Mouse (Mus musculus) heart, embryonic 11.5 days (tissue): ENCODE measurements around the gene Kcne2. TPM values are rescaled to one million over a fixed set of nuclear protein-coding genes. Genes with fewer than 3 reads are reported as not detected.

Experiments
- ATAC-seq: fragments of 200-750 bp; cut with Nextera tagmentation; replicated peaks from 2 replicates; pipeline ENCODE4 v1.8.0; 2017; ENCODE audit warnings: moderate library complexity; ENCODE audit not compliant: insufficient number of reproducible peaks, low FRiP score, low TSS enrichment
- H3K27ac ChIP-seq: fragments of 300-500 bp; sonication (generic); 2 replicates; pipeline ENCODE4 v1.5.1; 2014; ENCODE audit warnings: mild to moderate bottlenecking, low read depth, low read length
- H3K27me3 ChIP-seq: fragments of 300-500 bp; sonication (generic); 2 replicates; pipeline ENCODE4 v1.6.1; 2014; ENCODE audit warnings: mild to moderate bottlenecking, low read length, mixed read lengths; ENCODE audit not compliant: control insufficient read depth, insufficient read depth
- H3K36me3 ChIP-seq: fragments of 300-500 bp; sonication (generic); 2 replicates; pipeline ENCODE4 v1.6.1; 2014; ENCODE audit warnings: mild to moderate bottlenecking, low read length, moderate library complexity, mixed read lengths; ENCODE audit not compliant: control insufficient read depth, insufficient read depth
- H3K4me1 ChIP-seq: fragments of 300-500 bp; sonication (generic); 2 replicates; pipeline ENCODE4 v1.6.1; 2014; ENCODE audit warnings: low read length; ENCODE audit not compliant: control insufficient read depth, insufficient read depth
- H3K4me2 ChIP-seq: fragments of 300-500 bp; sonication (generic); 2 replicates; pipeline ENCODE4 v1.6.1; 2014; ENCODE audit warnings: mild to moderate bottlenecking, moderate library complexity
- H3K4me3 ChIP-seq: fragments of 300-500 bp; sonication (generic); 2 replicates; pipeline ENCODE4 v1.5.1; 2014; ENCODE audit warnings: low read depth, low read length
- H3K9ac ChIP-seq: fragments of 300-500 bp; sonication (generic); 2 replicates; pipeline ENCODE4 v1.6.1; 2014; ENCODE audit warnings: mild to moderate bottlenecking, low read depth, low read length, moderate library complexity
- H3K9me3 ChIP-seq: fragments of 300-500 bp; sonication (generic); replicated peaks from 2 replicates; pipeline ENCODE4 v1.6.1; 2016; ENCODE audit warnings: low read length; ENCODE audit not compliant: control insufficient read depth
- WGBS: fragments of 180-500 bp; shearing (Covaris S2); extraction: QIAGEN DNeasy Blood & Tissue Kit; methylation state at CpG from one replicate; pipeline ENCODE4 v1.1.7; 2014; ENCODE audit not compliant: insufficient replicate concordance; 5-methylcytosine and 5-hydroxymethylcytosine counted together
- polyA plus RNA-seq: library from polyadenylated mRNA; unstranded; fragments of >200 nt; fragmentation: Nextera tagmentation; extraction: Ambion mirVana; gene quantifications from 2 replicates; pipeline ENCODE4 v1.2.1, GENCODE M21; 2014

Kcne2 gene
- 1.8 and 1.9 TPM in 2 replicates for polyA plus RNA-seq

- no peaks in the 10 kb centered on the region for H3K27me3 ChIP-seq
- ATAC-seq: no peak
- H3K4me3 ChIP-seq: no peak within 1 kb of the TSS
- no peak within 1 kb of the TSS for H3K4me2 ChIP-seq
- H3K36me3 ChIP-seq: no peaks in the 10 kb centered on the region
- no peaks in the 10 kb centered on the region for H3K9me3 ChIP-seq
- no peaks in the 10 kb centered on the region; the same call in 1 of the 2 replicates for H3K4me1 ChIP-seq
- 66% methylated on average over 10 of the region's 10 CpGs for WGBS
- H3K9ac ChIP-seq: no peak within 1 kb of the TSS
- H3K27ac ChIP-seq: no peak within 1 kb of the TSS
Observed at GRCm38 (mm10) chr16:92292101-92292500, at the start of gene Kcne2. Gene Kcne2, plus strand, starts transcription at chr16:92292389.

GRCm38 (mm10) chr16:92245909-92246308 is 46.3 kb upstream of the Kcne2 start:
- Histone ChIP-seq H3K4me3 (no peak overlapping the region), H3K4me2 (no peak overlapping the region), H3K9me3 (no peaks in the 10 kb centered on the region), H3K27ac (no peak overlapping the region), H3K9ac (no peak overlapping the region), H3K36me3 (no peaks in the 10 kb centered on the region), H3K4me1 (0 out of 2 replicates have a peak, but pooled peaks cover 2% of the 10 kb centered on the region), H3K27me3 (no peaks in the 10 kb centered on the region)
- WGBS: 35% methylated on average over 2 of the region's 2 CpGs
- ATAC-seq: no peak

GRCm38 (mm10) chr16:92246974-92247373 is 45.2 kb upstream of the Kcne2 start:
- ATAC-seq: no peak
- no peak overlapping the region for H3K4me2 ChIP-seq
- H3K27me3 ChIP-seq: no peaks in the 10 kb centered on the region
- H3K9me3 ChIP-seq: no peaks in the 10 kb centered on the region
- no peak overlapping the region for H3K4me3 ChIP-seq
- 0 out of 2 replicates have a peak, but pooled peaks cover 2% of the 10 kb centered on the region for H3K4me1 ChIP-seq
- 58% methylated on average over 2 of the region's 2 CpGs for WGBS
- H3K27ac ChIP-seq: no peak overlapping the region
- no peaks in the 10 kb centered on the region for H3K36me3 ChIP-seq
- no peak overlapping the region for H3K9ac ChIP-seq

GRCm38 (mm10) chr16:92247700-92248099 is 44.5 kb upstream of the Kcne2 start:
- H3K9ac ChIP-seq: no peak overlapping the region
- no peak for ATAC-seq
- H3K4me2 ChIP-seq: 0 out of 2 replicates have a peak overlapping the region, but pooled peaks have one; percentile 11
- H3K9me3 ChIP-seq: no peaks in the 10 kb centered on the region
- 49% methylated on average over 11 of the region's 11 CpGs for WGBS
- H3K27ac ChIP-seq: no peak overlapping the region
- H3K4me3 ChIP-seq: no peak overlapping the region
- no peaks in the 10 kb centered on the region for H3K27me3 ChIP-seq
- no peaks in the 10 kb centered on the region for H3K36me3 ChIP-seq
- H3K4me1 ChIP-seq: 0 out of 2 replicates have a peak, but pooled peaks cover 2% of the 10 kb centered on the region

GRCm38 (mm10) chr16:92249681-92250080 is 42.5 kb upstream of the Kcne2 start:
- 70% methylated on average over 3 of the region's 3 CpGs for WGBS

GRCm38 (mm10) chr16:92250452-92250851 is 41.7 kb upstream of the Kcne2 start:
- H3K36me3 ChIP-seq: no peaks in the 10 kb centered on the region
- no peak overlapping the region for H3K4me2 ChIP-seq
- 0 out of 2 replicates have a peak, but pooled peaks cover 2% of the 10 kb centered on the region for H3K4me1 ChIP-seq
- WGBS: 65% methylated on average over 5 of the region's 5 CpGs
- no peaks in the 10 kb centered on the region for H3K9me3 ChIP-seq
- H3K27ac ChIP-seq: no peak overlapping the region
- no peak overlapping the region for H3K4me3 ChIP-seq
- H3K27me3 ChIP-seq: no peaks in the 10 kb centered on the region
- H3K9ac ChIP-seq: no peak overlapping the region
- no peak for ATAC-seq

More at GRCm38 (mm10) chr16:92249681-92250080, 42.5 kb upstream of the Kcne2 start:
- Histone ChIP-seq H3K9me3 (no peaks in the 10 kb centered on the region), H3K27me3 (no peaks in the 10 kb centered on the region), H3K36me3 (no peaks in the 10 kb centered on the region), H3K4me2 (no peak overlapping the region), H3K4me1 (0 out of 2 replicates have a peak, but pooled peaks cover 2% of the 10 kb centered on the region), H3K27ac (no peak overlapping the region), H3K9ac (no peak overlapping the region), H3K4me3 (no peak overlapping the region)
- ATAC-seq: no peak

- H3K27me3 ChIP-seq: no peaks in the 10 kb centered on the region
- no peak overlapping the region for H3K27ac ChIP-seq
- no peak for ATAC-seq
- no peak overlapping the region for H3K9ac ChIP-seq
- H3K4me3 ChIP-seq: no peak overlapping the region
- H3K4me2 ChIP-seq: no peak overlapping the region
- H3K36me3 ChIP-seq: no peaks in the 10 kb centered on the region
- H3K9me3 ChIP-seq: no peaks in the 10 kb centered on the region
- WGBS: 74% methylated on average over 3 of the region's 3 CpGs
- no peaks in the 10 kb centered on the region for H3K4me1 ChIP-seq
Observed at GRCm38 (mm10) chr16:92254316-92254715, 37.9 kb upstream of the Kcne2 start.

- no peaks in the 10 kb centered on the region for H3K4me1 ChIP-seq
- no peaks in the 10 kb centered on the region for H3K9me3 ChIP-seq
- H3K27me3 ChIP-seq: no peaks in the 10 kb centered on the region
- no peak overlapping the region for H3K27ac ChIP-seq
- no peak overlapping the region for H3K4me2 ChIP-seq
- WGBS: 68% methylated on average over 12 of the region's 12 CpGs
- H3K36me3 ChIP-seq: no peaks in the 10 kb centered on the region
- H3K4me3 ChIP-seq: no peak overlapping the region
- no peak for ATAC-seq
- no peak overlapping the region for H3K9ac ChIP-seq
Observed at GRCm38 (mm10) chr16:92267861-92268260, 24.3 kb upstream of the Kcne2 start.

- Histone ChIP-seq H3K4me2 (no peak overlapping the region), H3K27me3 (no peaks in the 10 kb centered on the region), H3K4me3 (no peak overlapping the region), H3K4me1 (no peaks in the 10 kb centered on the region), H3K27ac (no peak overlapping the region), H3K9ac (no peak overlapping the region), H3K36me3 (no peaks in the 10 kb centered on the region), H3K9me3 (no peaks in the 10 kb centered on the region)
- 76% methylated on average over 5 of the region's 5 CpGs for WGBS
- ATAC-seq: no peak
Observed at GRCm38 (mm10) chr16:92274516-92274915, 17.7 kb upstream of the Kcne2 start.
